20 mouse cellular contexts compared by ENCODE assay signal in genomic region chr5:74962771-74963170, GRCm38 (mm10).
DNase-seq lines count a peak whose midpoint lies in the region; ATAC-seq and TF ChIP-seq lines count a peak whose summit lies in the region.
"Had no signal": no experiment of that assay in that cellular context is flagged by ENCODE, and none has a peak within 500 bp of the region (broad histone marks: within the 10 kb centered on the region; RNA-seq: fewer than 3 reads in every experiment).

No protein-coding gene starts in this region.

- no peak for TF ChIP-seq CTCF in kidney, postnatal 0 days (IDR thresholded peaks at IDR 0.05; ENCODE audit: low read depth)

- DNase-seq in cerebellum, postnatal 14 days: peak; percentile 33 to 43
- no peak for DNase-seq in cerebellum, adult 8-10 months
- peak; percentile 42 for DNase-seq in kidney, postnatal 0 days (ENCODE audit: low spot score)
- DNase-seq in kidney, adult 9 months: no peak
- DNase-seq in fat pad, adult 2 months (ENCODE audit: extremely low read depth, low read depth, low spot score): peak; percentile 14
- DNase-seq in testis, postnatal 14 days (ENCODE audit: low spot score): no peak
- no peak for DNase-seq in ovary, postnatal 10 days (ENCODE audit: low spot score)
- DNase-seq: adrenal gland, postnatal 10 days; cerebellum, adult 11 months; gastrocnemius, postnatal 36 days; kidney, postnatal 14 days; lung, embryonic 14.5 days; thymus, postnatal 36 days had no signal

- H3K4me1 ChIP-seq in kidney, postnatal 0 days (replicated peaks; ENCODE audit: insufficient read depth, low read length): peaks cover 8% of the 10 kb centered on the region; the same call in 1 of the 2 replicates
- H3K4me1 ChIP-seq in limb, embryonic 13.5 days: peaks cover 36% of the 10 kb centered on the region
- H3K4me1 ChIP-seq: neural tube, embryonic 12.5 days had no signal

- H3K4me3 ChIP-seq in kidney, postnatal 0 days (replicated peaks; ENCODE audit: low read depth, low read length): no peak overlapping the region
- no peak overlapping the region for H3K4me3 ChIP-seq in limb, embryonic 13.5 days
- H3K4me3 ChIP-seq: embryonic facial prominence, embryonic 12.5 days; forebrain, embryonic 10.5 days; neural tube, embryonic 12.5 days had no signal

- no peaks in the 10 kb centered on the region for H3K27me3 ChIP-seq in kidney, postnatal 0 days (ENCODE audit: insufficient read depth, low read length)
- 0 out of 2 replicates have a peak, but pooled peaks cover 4% of the 10 kb centered on the region for H3K27me3 ChIP-seq in limb, embryonic 13.5 days

- no peak overlapping the region for H3K9ac ChIP-seq in kidney, postnatal 0 days (ENCODE audit: low read depth, low read length)
- no peak overlapping the region for H3K9ac ChIP-seq in limb, embryonic 13.5 days
- H3K9ac ChIP-seq: embryonic facial prominence, embryonic 12.5 days; lung, embryonic 14.5 days; neural tube, embryonic 12.5 days had no signal

- H3K4me2 ChIP-seq in kidney, postnatal 0 days (ENCODE audit: low read length): no peak overlapping the region
- no peak overlapping the region for H3K4me2 ChIP-seq in limb, embryonic 13.5 days (replicated peaks)
- H3K4me2 ChIP-seq: embryonic facial prominence, embryonic 12.5 days; liver, embryonic 11.5 days; lung, embryonic 14.5 days; neural tube, embryonic 12.5 days had no signal

- no peaks in the 10 kb centered on the region for H3K9me3 ChIP-seq in kidney, postnatal 0 days (replicated peaks; ENCODE audit: low read length)
- H3K9me3 ChIP-seq in limb, embryonic 13.5 days: no peaks in the 10 kb centered on the region
- H3K9me3 ChIP-seq: embryonic facial prominence, embryonic 12.5 days; forebrain, embryonic 10.5 days; neural tube, embryonic 12.5 days had no signal

- no peak for ATAC-seq in kidney, postnatal 0 days (replicated peaks; ENCODE audit: low FRiP score, low read depth)
- no peak for ATAC-seq in limb, embryonic 13.5 days (ENCODE audit: low FRiP score, low read depth)
- ATAC-seq: hindbrain, embryonic 16.5 days; intestine, postnatal 0 days had no signal

- H3K27ac ChIP-seq in kidney, postnatal 0 days: no peak overlapping the region
- H3K27ac ChIP-seq in limb, embryonic 13.5 days: 0 out of 2 replicates have a peak overlapping the region, but pooled peaks have one; percentile 15
- H3K27ac ChIP-seq: embryonic facial prominence, embryonic 12.5 days; forebrain, embryonic 10.5 days; neural tube, embryonic 12.5 days had no signal

- no peaks in the 10 kb centered on the region for H3K36me3 ChIP-seq in kidney, postnatal 0 days (ENCODE audit: insufficient read depth, low read length)
- no peaks in the 10 kb centered on the region for H3K36me3 ChIP-seq in limb, embryonic 13.5 days
- H3K36me3 ChIP-seq: embryonic facial prominence, embryonic 12.5 days; forebrain, embryonic 10.5 days; neural tube, embryonic 12.5 days had no signal

- WGBS in kidney, postnatal 0 days: 54% methylated on average over 5 of the region's 5 CpGs
- WGBS in limb, embryonic 13.5 days: 49% methylated on average over 5 of the region's 5 CpGs

Comparison
In these comparisons a context has a peak if more than half of its experiments do, and no peak if none do; other contexts are left out.
1. DNase-seq: peak in cerebellum, postnatal 14 days (2 of 2), kidney, postnatal 0 days (single experiment) and fat pad, adult 2 months (single experiment); none in cerebellum, adult 8-10 months (single experiment), kidney, adult 9 months (single experiment), testis, postnatal 14 days (single experiment) and ovary, postnatal 10 days (single experiment).